Comparison of ENCODE assay signal across 26 mouse cellular contexts in the genomic region with DNA sequence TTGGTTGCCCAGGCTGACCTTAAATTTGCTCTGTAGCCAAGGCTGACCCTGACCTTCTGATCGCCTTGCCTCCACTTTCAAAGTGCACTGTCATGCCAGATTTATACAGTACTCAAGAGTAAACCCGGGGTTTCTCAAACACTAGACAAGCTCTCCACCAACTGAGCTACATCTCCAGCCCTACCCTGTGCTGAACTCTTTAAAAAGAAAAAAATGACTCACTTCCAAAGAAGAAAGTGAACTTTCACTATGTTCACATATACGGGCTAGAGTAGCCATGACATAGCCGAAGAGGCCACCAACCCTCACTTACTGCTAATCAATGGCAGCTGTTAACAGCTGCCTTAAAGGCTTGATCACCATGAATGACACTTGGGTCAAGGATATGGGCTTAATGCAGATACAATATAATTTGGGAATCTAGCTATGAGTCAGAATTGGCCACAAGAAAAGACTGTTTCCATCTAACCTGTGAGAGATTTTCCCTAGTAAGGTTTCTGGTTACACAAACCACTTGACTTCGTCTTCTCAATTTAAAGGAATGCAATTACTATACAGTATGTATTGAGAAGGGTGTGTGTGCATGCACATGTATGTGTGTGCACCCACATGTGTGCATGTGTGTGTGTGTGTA.
"Had no signal": no experiment of that assay in that cellular context is flagged by ENCODE, and none has a peak within 500 bp of the region (broad histone marks: within the 10 kb centered on the region; RNA-seq: fewer than 3 reads in every experiment).

No protein-coding gene starts in this region.

- DNase-seq: gastrocnemius, postnatal 10 days; gastrocnemius, postnatal 25 days; heart, adult 2 months; heart, postnatal 14 days; heart, postnatal 36 days; kidney, adult 18-20 months; kidney, adult 8-10 months; kidney, postnatal 10 days; kidney, postnatal 25 days; kidney, postnatal 4 days; left cerebral cortex, postnatal 4 days had no signal

- ATAC-seq: hindbrain, embryonic 16.5 days; inflammation-experienced regulatory T-cells, adult 6 months; intestine, embryonic 15.5 days; intestine, postnatal 0 days had no signal

- H3K27me3 ChIP-seq: heart, embryonic 12.5 days; heart, embryonic 15.5 days; hindbrain, embryonic 12.5 days; intestine, embryonic 15.5 days; limb, embryonic 13.5 days; limb, embryonic 15.5 days had no signal

- H3K9ac ChIP-seq: heart, embryonic 12.5 days; heart, embryonic 15.5 days; hindbrain, embryonic 12.5 days; hindbrain, embryonic 14.5 days; intestine, embryonic 15.5 days; limb, embryonic 13.5 days; limb, embryonic 15.5 days; liver, embryonic 14.5 days had no signal

- H3K36me3 ChIP-seq: heart, embryonic 10.5 days; heart, embryonic 12.5 days; heart, embryonic 15.5 days; hindbrain, embryonic 10.5 days; hindbrain, embryonic 12.5 days; intestine, embryonic 15.5 days; limb, embryonic 13.5 days; limb, embryonic 15.5 days had no signal

- H3K4me1 ChIP-seq: intestine, embryonic 15.5 days had no signal

- H3K27ac ChIP-seq: heart, adult 2 months; heart, embryonic 10.5 days; heart, embryonic 15.5 days; hindbrain, embryonic 10.5 days; hindbrain, embryonic 12.5 days; hindbrain, embryonic 14.5 days; intestine, embryonic 15.5 days; layer of hippocampus, adult 2 months; limb, embryonic 15.5 days; liver, embryonic 14.5 days had no signal

- H3K9me3 ChIP-seq: heart, embryonic 10.5 days; heart, embryonic 12.5 days; heart, embryonic 15.5 days; hindbrain, embryonic 10.5 days; hindbrain, embryonic 12.5 days; intestine, embryonic 15.5 days; limb, embryonic 13.5 days; limb, embryonic 15.5 days had no signal

- H3K4me3 ChIP-seq: heart, adult 2 months; heart, embryonic 10.5 days; heart, embryonic 12.5 days; heart, embryonic 15.5 days; hindbrain, embryonic 10.5 days; hindbrain, embryonic 12.5 days; intestine, embryonic 15.5 days; layer of hippocampus, adult 2 months; limb, embryonic 13.5 days; limb, embryonic 15.5 days had no signal

- H3K4me2 ChIP-seq: heart, embryonic 12.5 days; heart, embryonic 15.5 days; hindbrain, embryonic 12.5 days; hindbrain, embryonic 14.5 days; intestine, embryonic 15.5 days; limb, embryonic 13.5 days; limb, embryonic 15.5 days; liver, embryonic 11.5 days had no signal
